Mouse (Mus musculus): Measurements from ENCODE around the gene 1700025G04Rik.

Gene 1700025G04Rik

GRCm38 (mm10) chr1:152033731-152034130, 56.2 kb downstream of the 1700025G04Rik start:
- no peak for DNase-seq (ENCODE audit: low read depth, low spot score)

GRCm38 (mm10) chr1:152032144-152032543, 57.8 kb downstream of the 1700025G04Rik start:
- no peak for DNase-seq (ENCODE audit: low read depth, low spot score)

- DNase-seq (ENCODE audit: low read depth, low spot score) = no peak
Observed at GRCm38 (mm10) chr1:152030546-152030945, 59.4 kb downstream of the 1700025G04Rik start.

- DNase-seq (ENCODE audit: low read depth, low spot score) = no peak
Observed at GRCm38 (mm10) chr1:152028718-152029117, 61.2 kb downstream of the 1700025G04Rik start.

GRCm38 (mm10) chr1:152026762-152027161, 63.2 kb downstream of the 1700025G04Rik start:
- no peak for DNase-seq (ENCODE audit: low read depth, low spot score)

GRCm38 (mm10) chr1:152025308-152025707, 64.6 kb downstream of the 1700025G04Rik start:
- peak; percentile 37 for DNase-seq (ENCODE audit: low read depth, low spot score)

- no peak for DNase-seq (ENCODE audit: low read depth, low spot score)
Observed at GRCm38 (mm10) chr1:152024019-152024787, 65.7 kb downstream of the 1700025G04Rik start.

GRCm38 (mm10) chr1:152020812-152021211, 69.1 kb downstream of the 1700025G04Rik start:
- DNase-seq (ENCODE audit: low read depth, low spot score) = no peak

- DNase-seq (ENCODE audit: low read depth, low spot score) = no peak
Observed at GRCm38 (mm10) chr1:152020070-152020469, 69.9 kb downstream of the 1700025G04Rik start.

- peak; percentile 9 for DNase-seq (ENCODE audit: low read depth, low spot score)
Observed at GRCm38 (mm10) chr1:152019196-152019595, 70.7 kb downstream of the 1700025G04Rik start.

GRCm38 (mm10) chr1:152018322-152018721, 71.6 kb downstream of the 1700025G04Rik start:
- DNase-seq (ENCODE audit: low read depth, low spot score) = no peak

- DNase-seq (ENCODE audit: low read depth, low spot score) = no peak
Observed at GRCm38 (mm10) chr1:152016663-152017062, 73.3 kb downstream of the 1700025G04Rik start.

GRCm38 (mm10) chr1:152015555-152016125, 74.3 kb downstream of the 1700025G04Rik start:
- DNase-seq (ENCODE audit: low read depth, low spot score) = no peak

GRCm38 (mm10) chr1:152011741-152012140, 78.2 kb downstream of the 1700025G04Rik start:
- no peak for DNase-seq (ENCODE audit: low read depth, low spot score)

- DNase-seq (ENCODE audit: low read depth, low spot score) = no peak
Observed at GRCm38 (mm10) chr1:152010251-152010980, 79.5 kb downstream of the 1700025G04Rik start.

- no peak for DNase-seq (ENCODE audit: low read depth, low spot score)
Observed at GRCm38 (mm10) chr1:152008473-152008991, 81.4 kb downstream of the 1700025G04Rik start.

- DNase-seq (ENCODE audit: low read depth, low spot score) = no peak
Observed at GRCm38 (mm10) chr1:152006529-152006928, 83.4 kb downstream of the 1700025G04Rik start.

- no peak for DNase-seq (ENCODE audit: low read depth, low spot score)
Observed at GRCm38 (mm10) chr1:152004509-152004908, 85.4 kb downstream of the 1700025G04Rik start.

- DNase-seq (ENCODE audit: low read depth, low spot score) = no peak
Observed at GRCm38 (mm10) chr1:152000461-152000860, 89.5 kb downstream of the 1700025G04Rik start.

- no peak for DNase-seq (ENCODE audit: low read depth, low spot score)
Observed at GRCm38 (mm10) chr1:151999424-151999842, 90.5 kb downstream of the 1700025G04Rik start.

- DNase-seq (ENCODE audit: low read depth, low spot score) = no peak
Observed at GRCm38 (mm10) chr1:151998721-151999206, 91.2 kb downstream of the 1700025G04Rik start.

- DNase-seq (ENCODE audit: low read depth, low spot score) = peak; percentile 8
Observed at GRCm38 (mm10) chr1:151997591-151997990, 92.3 kb downstream of the 1700025G04Rik start.
